Comparison of ENCODE assay signal across 8 mouse cellular contexts in genomic region chr11:77409879-77410278, GRCm38 (mm10). TPM values are rescaled to one million over a fixed set of nuclear protein-coding genes. Genes with fewer than 3 reads are reported as not detected.
DNase-seq lines count a peak whose midpoint lies in the region; ATAC-seq and TF ChIP-seq lines count a peak whose summit lies in the region.

No protein-coding gene starts in this region.

- no peak overlapping the region for H3K4me3 ChIP-seq in limb, embryonic 14.5 days (replicated peaks; ENCODE audit: low read length)
- H3K4me3 ChIP-seq in limb, embryonic 10.5 days, result no peak overlapping the region
- no peak overlapping the region for H3K4me3 ChIP-seq in liver, embryonic 13.5 days (replicated peaks)
- H3K4me3 ChIP-seq in stomach, postnatal 0 days (ENCODE audit: low read depth, low read length), result no peak overlapping the region
- no peak overlapping the region for H3K4me3 ChIP-seq in forebrain, postnatal 0 days (ENCODE audit: low read depth, low read length)
- no peak overlapping the region for H3K4me3 ChIP-seq in hindbrain, postnatal 0 days (ENCODE audit: low read length)

- TF ChIP-seq EP300 in stomach, postnatal 0 days (optimal IDR thresholded peaks at IDR 0.05), result no peak

- ATAC-seq in limb, embryonic 14.5 days (ENCODE audit: low FRiP score, low read depth), result no peak
- ATAC-seq in common myeloid progenitor, adult 5-6 weeks (replicated peaks; ENCODE audit: low read depth, poor library complexity, severe bottlenecking), result peak; percentile 96
- no peak for ATAC-seq in liver, embryonic 13.5 days (ENCODE audit: low read depth)
- peak; percentile 45; the same call in 1 of the 2 replicates for ATAC-seq in stomach, postnatal 0 days (ENCODE audit: low FRiP score, low TSS enrichment)
- ATAC-seq in forebrain, postnatal 0 days, result no peak
- ATAC-seq in hindbrain, postnatal 0 days, result no peak

- peak; percentile 76 for DNase-seq in limb, embryonic 14.5 days (ENCODE audit: low spot score)
- no peak for DNase-seq in limb, embryonic 10.5 days (ENCODE audit: low spot score)
- DNase-seq in heart, postnatal 10 days, result peak; percentile 69 to 73
- DNase-seq in liver, embryonic 13.5 days, result peak; percentile 38
- DNase-seq in stomach, postnatal 0 days (ENCODE audit: low spot score), result peak; percentile 41
- DNase-seq in forebrain, postnatal 0 days, result no peak
- no peak for DNase-seq in hindbrain, postnatal 0 days (ENCODE audit: low spot score)

- TF ChIP-seq POLR2A in limb, embryonic 14.5 days (IDR thresholded peaks at IDR 0.05; ENCODE audit: borderline replicate concordance, extremely low read depth, insufficient read depth, insufficient read length), result no peak

- no peaks in the 10 kb centered on the region for H3K4me1 ChIP-seq in limb, embryonic 14.5 days (ENCODE audit: control insufficient read depth, insufficient read depth, low read length)
- no peaks in the 10 kb centered on the region for H3K4me1 ChIP-seq in limb, embryonic 10.5 days
- peaks cover 20% of the 10 kb centered on the region for H3K4me1 ChIP-seq in liver, embryonic 13.5 days (replicated peaks)
- H3K4me1 ChIP-seq in stomach, postnatal 0 days (replicated peaks; ENCODE audit: control insufficient read depth, insufficient read depth), result no peaks in the 10 kb centered on the region
- no peaks in the 10 kb centered on the region for H3K4me1 ChIP-seq in forebrain, postnatal 0 days (ENCODE audit: insufficient read depth)
- no peaks in the 10 kb centered on the region for H3K4me1 ChIP-seq in hindbrain, postnatal 0 days (ENCODE audit: insufficient read depth, low read length)

- H3K4me2 ChIP-seq in limb, embryonic 14.5 days (replicated peaks; ENCODE audit: low read depth, low read length, severe bottlenecking), result no peak overlapping the region
- H3K4me2 ChIP-seq in liver, embryonic 13.5 days, result no peak overlapping the region
- H3K4me2 ChIP-seq in stomach, postnatal 0 days (replicated peaks; ENCODE audit: low read depth), result no peak overlapping the region
- H3K4me2 ChIP-seq in forebrain, postnatal 0 days (ENCODE audit: low read depth), result no peak overlapping the region
- H3K4me2 ChIP-seq in hindbrain, postnatal 0 days (ENCODE audit: low read depth, low read length), result no peak overlapping the region

- no peak for TF ChIP-seq CTCF in stomach, postnatal 0 days (IDR thresholded peaks at IDR 0.05; ENCODE audit: low read depth)
- TF ChIP-seq CTCF in forebrain, postnatal 0 days (IDR thresholded peaks at IDR 0.05; ENCODE audit: low read depth), result no peak
- TF ChIP-seq CTCF in hindbrain, postnatal 0 days (IDR thresholded peaks at IDR 0.05; ENCODE audit: low read depth), result no peak

- no peak overlapping the region for H3K9ac ChIP-seq in limb, embryonic 14.5 days (ENCODE audit: low read depth, low read length, severe bottlenecking)
- H3K9ac ChIP-seq in liver, embryonic 13.5 days, result no peak overlapping the region
- no peak overlapping the region for H3K9ac ChIP-seq in stomach, postnatal 0 days (ENCODE audit: low read length)
- H3K9ac ChIP-seq in forebrain, postnatal 0 days, result no peak overlapping the region
- no peak overlapping the region for H3K9ac ChIP-seq in hindbrain, postnatal 0 days (replicated peaks; ENCODE audit: low read length)

- 78% methylated on average over 6 of the region's 6 CpGs for WGBS in limb, embryonic 14.5 days
- WGBS in limb, embryonic 10.5 days, result 89% methylated on average over 6 of the region's 6 CpGs
- 23% methylated on average over 6 of the region's 6 CpGs for WGBS in liver, embryonic 13.5 days (ENCODE audit: insufficient replicate concordance)
- WGBS in stomach, postnatal 0 days, result 46% methylated on average over 6 of the region's 6 CpGs
- 84% methylated on average over 6 of the region's 6 CpGs for WGBS in forebrain, postnatal 0 days
- 91% methylated on average over 6 of the region's 6 CpGs for WGBS in hindbrain, postnatal 0 days

- no peaks in the 10 kb centered on the region for H3K9me3 ChIP-seq in limb, embryonic 14.5 days (ENCODE audit: control insufficient read depth, low read length)
- no peaks in the 10 kb centered on the region for H3K9me3 ChIP-seq in limb, embryonic 10.5 days (replicated peaks)
- H3K9me3 ChIP-seq in liver, embryonic 13.5 days (replicated peaks), result no peaks in the 10 kb centered on the region
- H3K9me3 ChIP-seq in stomach, postnatal 0 days (ENCODE audit: control insufficient read depth, low read length), result no peaks in the 10 kb centered on the region
- no peaks in the 10 kb centered on the region for H3K9me3 ChIP-seq in forebrain, postnatal 0 days (ENCODE audit: low read length)
- no peaks in the 10 kb centered on the region for H3K9me3 ChIP-seq in hindbrain, postnatal 0 days (ENCODE audit: low read length)

- no peak overlapping the region for H3K27ac ChIP-seq in limb, embryonic 14.5 days (replicated peaks; ENCODE audit: low read depth, low read length)
- H3K27ac ChIP-seq in limb, embryonic 10.5 days, result no peak overlapping the region
- no peak overlapping the region; the same call in 1 of the 2 replicates for H3K27ac ChIP-seq in liver, embryonic 13.5 days
- H3K27ac ChIP-seq in stomach, postnatal 0 days (replicated peaks), result 0 out of 2 replicates have a peak overlapping the region, but pooled peaks have one; percentile 30
- no peak overlapping the region for H3K27ac ChIP-seq in forebrain, postnatal 0 days (ENCODE audit: low read depth, low read length)
- no peak overlapping the region for H3K27ac ChIP-seq in hindbrain, postnatal 0 days

- peaks cover 5% of the 10 kb centered on the region; the same call in 1 of the 2 replicates for H3K36me3 ChIP-seq in limb, embryonic 14.5 days (ENCODE audit: control insufficient read depth, insufficient read depth, low read length)
- peaks cover 12% of the 10 kb centered on the region; the same call in 1 of the 2 replicates for H3K36me3 ChIP-seq in limb, embryonic 10.5 days
- 0 out of 2 replicates have a peak, but pooled peaks cover 8% of the 10 kb centered on the region for H3K36me3 ChIP-seq in liver, embryonic 13.5 days
- H3K36me3 ChIP-seq in stomach, postnatal 0 days (ENCODE audit: control insufficient read depth, insufficient read depth, low read length), result no peaks in the 10 kb centered on the region
- peaks cover 5% of the 10 kb centered on the region; the same call in 1 of the 2 replicates for H3K36me3 ChIP-seq in forebrain, postnatal 0 days (ENCODE audit: insufficient read depth)
- H3K36me3 ChIP-seq in hindbrain, postnatal 0 days (ENCODE audit: insufficient read depth, low read length), result no peaks in the 10 kb centered on the region

- no peaks in the 10 kb centered on the region for H3K27me3 ChIP-seq in limb, embryonic 14.5 days (ENCODE audit: control insufficient read depth, insufficient read depth, low read length)
- H3K27me3 ChIP-seq in limb, embryonic 10.5 days (ENCODE audit: low read depth, poor library complexity, severe bottlenecking), result no peaks in the 10 kb centered on the region
- H3K27me3 ChIP-seq in liver, embryonic 13.5 days, result no peaks in the 10 kb centered on the region
- no peaks in the 10 kb centered on the region for H3K27me3 ChIP-seq in stomach, postnatal 0 days (ENCODE audit: control insufficient read depth, insufficient read depth, low read length)
- no peaks in the 10 kb centered on the region for H3K27me3 ChIP-seq in forebrain, postnatal 0 days (ENCODE audit: insufficient read depth, low read length)
- no peaks in the 10 kb centered on the region for H3K27me3 ChIP-seq in hindbrain, postnatal 0 days (ENCODE audit: insufficient read depth, low read length)

- intact Hi-C loops in heart, postnatal 10 days (cut with DNase I), result no loop called here

RNA-seq across cellular contexts. Expression of gene Coro6, which starts 52.3 kb away (rescaled TPM):
- polyA plus RNA-seq in limb, embryonic 14.5 days (2012; rRNA removed), result 10.3 and 10.5 TPM in 2 replicates
- 1.5 and 2.3 TPM in 2 replicates for polyA plus RNA-seq in limb, embryonic 14.5 days (2014; fragmentation: Nextera tagmentation; extraction: Ambion mirVana)
- polyA plus RNA-seq in limb, embryonic 10.5 days (2016; fragmentation: Nextera tagmentation; extraction: Ambion mirVana), result 0.15 TPM in 1 of 2 replicates, not detected in the other
- not detected in 2 replicates for total RNA-seq in common myeloid progenitor, adult 5-6 weeks (2017)
- total RNA-seq in heart, postnatal 10 days (2021), result 100 to 1,000 TPM; 196 to 202 TPM
- polyA plus RNA-seq in liver, embryonic 13.5 days (2015; fragmentation: Nextera tagmentation; extraction: Ambion mirVana), result 0.03 and 0.22 TPM in 2 replicates
- 0.11 and 0.22 TPM in 2 replicates for polyA plus RNA-seq in stomach, postnatal 0 days (2015; fragmentation: Nextera tagmentation; extraction: Ambion mirVana)
- total RNA-seq in forebrain, postnatal 0 days (2014; rRNA removed), result 0.43 and 0.54 TPM in 2 replicates
- 0.12 and 0.28 TPM in 2 replicates for polyA plus RNA-seq in forebrain, postnatal 0 days (2015; fragmentation: Nextera tagmentation; extraction: Ambion mirVana)
- 0.83 and 1.3 TPM in 2 replicates for total RNA-seq in hindbrain, postnatal 0 days (2014; rRNA removed)
- 2.1 and 2.4 TPM in 2 replicates for polyA plus RNA-seq in hindbrain, postnatal 0 days (2015; fragmentation: Nextera tagmentation; extraction: Ambion mirVana)

Comparison
In these comparisons a context has a peak if more than half of its experiments do, and no peak if none do; other contexts are left out.
1. DNase-seq: peak in limb, embryonic 14.5 days (single experiment), heart, postnatal 10 days (2 of 2), liver, embryonic 13.5 days (single experiment) and stomach, postnatal 0 days (single experiment); none in limb, embryonic 10.5 days (single experiment), forebrain, postnatal 0 days (single experiment) and hindbrain, postnatal 0 days (single experiment).
2. ATAC-seq: peak in common myeloid progenitor, adult 5-6 weeks (single experiment) and stomach, postnatal 0 days (single experiment); none in limb, embryonic 14.5 days (single experiment), liver, embryonic 13.5 days (single experiment), forebrain, postnatal 0 days (single experiment) and hindbrain, postnatal 0 days (single experiment).